Comparison of ENCODE assay signal across 8 mouse cellular contexts in the genomic region with DNA sequence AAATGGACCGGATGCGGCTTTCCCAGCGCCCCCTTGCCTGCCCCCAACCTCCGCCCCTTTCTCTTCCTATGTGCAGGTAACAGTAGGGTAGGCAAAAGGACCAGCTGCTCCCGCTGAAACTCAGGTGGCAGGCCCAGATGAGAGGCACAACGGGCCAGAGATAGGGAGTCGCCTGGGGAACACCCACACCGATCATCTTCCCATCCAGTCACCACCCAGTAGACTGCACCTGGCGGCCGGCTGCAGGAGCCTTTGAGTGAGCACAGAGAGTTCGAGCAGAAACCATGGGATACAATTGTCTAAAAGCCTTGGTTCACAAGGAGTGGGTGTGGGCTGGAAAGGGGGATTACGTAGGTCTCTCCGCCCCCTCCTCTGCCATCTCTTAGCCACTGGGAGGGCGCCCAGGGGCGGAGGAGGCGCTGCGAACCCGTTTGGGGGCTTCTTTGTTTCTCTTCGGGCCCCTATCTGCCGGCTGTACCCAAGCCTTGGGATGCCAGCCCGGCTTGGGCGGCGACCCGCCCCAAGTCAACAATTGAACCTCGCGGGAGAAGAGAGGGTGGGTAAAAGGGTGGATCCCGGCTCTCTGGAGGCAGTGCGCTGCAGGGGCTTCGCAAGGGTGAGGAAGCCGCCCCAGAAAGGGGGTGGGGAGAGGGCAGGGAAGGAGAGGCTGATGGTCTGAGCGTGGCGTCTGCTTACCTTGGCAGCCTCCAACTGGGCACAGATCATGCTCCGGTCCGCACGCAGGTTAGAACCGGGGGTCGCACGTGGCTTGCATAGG. TPM values are rescaled to one million over a fixed set of nuclear protein-coding genes. Genes with fewer than 3 reads are reported as not detected.
DNase-seq lines count a peak whose midpoint lies in the region; ATAC-seq and TF ChIP-seq lines count a peak whose summit lies in the region.

No protein-coding gene starts in this region.

- no peak for TF ChIP-seq POLR2A in cerebellum, adult 2 months (IDR thresholded peaks at IDR 0.05; ENCODE audit: borderline replicate concordance, insufficient read depth, low read length)

- peak overlapping the region; percentile 63 for H3K4me2 ChIP-seq in forebrain, postnatal 0 days (ENCODE audit: low read depth)
- peak overlapping the region; percentile 67 for H3K4me2 ChIP-seq in intestine, postnatal 0 days (replicated peaks; ENCODE audit: low read depth)
- peak overlapping the region; percentile 49 for H3K4me2 ChIP-seq in liver, embryonic 16.5 days (ENCODE audit: low read depth, low read length)

- no peaks in the 10 kb centered on the region for H3K9me3 ChIP-seq in forebrain, postnatal 0 days (ENCODE audit: low read length)
- no peaks in the 10 kb centered on the region for H3K9me3 ChIP-seq in intestine, postnatal 0 days (ENCODE audit: control insufficient read depth)
- H3K9me3 ChIP-seq in liver, embryonic 16.5 days (replicated peaks; ENCODE audit: control insufficient read depth, low read length) = no peaks in the 10 kb centered on the region

- H3K36me3 ChIP-seq in forebrain, postnatal 0 days (ENCODE audit: insufficient read depth) = no peaks in the 10 kb centered on the region
- no peaks in the 10 kb centered on the region for H3K36me3 ChIP-seq in intestine, postnatal 0 days (ENCODE audit: control insufficient read depth, insufficient read depth)
- no peaks in the 10 kb centered on the region for H3K36me3 ChIP-seq in liver, embryonic 16.5 days (ENCODE audit: control insufficient read depth, insufficient read depth)

- peak overlapping the region; percentile 55 for H3K4me3 ChIP-seq in gastrocnemius, adult 2 months
- H3K4me3 ChIP-seq in cerebellum, adult 2 months (replicated peaks; ENCODE audit: insufficient read depth, low read depth, low read length) = peak overlapping the region; percentile 88
- H3K4me3 ChIP-seq in forebrain, postnatal 0 days (ENCODE audit: low read depth, low read length) = peak overlapping the region; percentile 84
- peak overlapping the region; percentile 39 for H3K4me3 ChIP-seq in intestine, postnatal 0 days (ENCODE audit: low read depth, low read length)
- peak overlapping the region; percentile 24; the same call in 1 of the 2 replicates for H3K4me3 ChIP-seq in liver, embryonic 16.5 days (ENCODE audit: low read depth, low read length)

- intact Hi-C loops in gastrocnemius, adult 2 months (cut with DNase I) = no loop called here

- H3K27ac ChIP-seq in gastrocnemius, adult 2 months = no peak overlapping the region
- H3K27ac ChIP-seq in cerebellum, adult 2 months (ENCODE audit: insufficient read depth, low read length) = peak overlapping the region; percentile 25
- peak overlapping the region; percentile 97 for H3K27ac ChIP-seq in forebrain, postnatal 0 days (ENCODE audit: low read depth, low read length)
- no peak overlapping the region for H3K27ac ChIP-seq in intestine, postnatal 0 days (ENCODE audit: low read depth, low read length)
- no peak overlapping the region for H3K27ac ChIP-seq in liver, embryonic 16.5 days (ENCODE audit: low read length)

- TF ChIP-seq CTCF in gastrocnemius, adult 2 months (IDR thresholded peaks at IDR 0.05) = no peak
- TF ChIP-seq CTCF in cerebellum, adult 2 months (IDR thresholded peaks at IDR 0.05; ENCODE audit: borderline replicate concordance, insufficient read depth, low read depth, low read length) = no peak
- TF ChIP-seq CTCF in forebrain, postnatal 0 days (IDR thresholded peaks at IDR 0.05; ENCODE audit: low read depth) = no peak; the same call in 1 of the 2 replicates
- no peak for TF ChIP-seq CTCF in intestine, postnatal 0 days (IDR thresholded peaks at IDR 0.05; ENCODE audit: low read depth)

- peak; percentile 92 for ATAC-seq in forebrain, postnatal 0 days
- ATAC-seq in intestine, postnatal 0 days = peak; percentile 45
- 0 out of 2 replicates have a peak, but pooled peaks have one; percentile 16 for ATAC-seq in liver, embryonic 16.5 days (ENCODE audit: low read depth)

- peak overlapping the region; percentile 91 for H3K9ac ChIP-seq in forebrain, postnatal 0 days
- 0 out of 2 replicates have a peak overlapping the region, but pooled peaks have one; percentile 7 for H3K9ac ChIP-seq in intestine, postnatal 0 days (ENCODE audit: low read depth, low read length)
- no peak overlapping the region for H3K9ac ChIP-seq in liver, embryonic 16.5 days (ENCODE audit: low read depth, low read length)

- H3K27me3 ChIP-seq in cerebellum, adult 2 months (ENCODE audit: control insufficient read depth, insufficient read depth, low read length) = no peaks in the 10 kb centered on the region
- H3K27me3 ChIP-seq in forebrain, postnatal 0 days (ENCODE audit: insufficient read depth, low read length) = no peaks in the 10 kb centered on the region
- peaks cover 21% of the 10 kb centered on the region; the same call in 1 of the 2 replicates for H3K27me3 ChIP-seq in intestine, postnatal 0 days (replicated peaks; ENCODE audit: control insufficient read depth, insufficient read depth, low read length)
- H3K27me3 ChIP-seq in liver, embryonic 16.5 days (ENCODE audit: control insufficient read depth, insufficient read depth, low read depth, low read length) = peaks cover 26% of the 10 kb centered on the region

- WGBS in cerebellum, adult 2 months = under 1% methylated on average over 38 of the region's 38 CpGs
- under 1% methylated on average over 38 of the region's 38 CpGs for WGBS in forebrain, postnatal 0 days
- 2% methylated on average over 38 of the region's 38 CpGs for WGBS in intestine, postnatal 0 days
- WGBS in liver, embryonic 16.5 days (ENCODE audit: insufficient replicate concordance) = 2% methylated on average over 33 of the region's 38 CpGs

- H3K4me1 ChIP-seq in cerebellum, adult 2 months (ENCODE audit: control insufficient read depth, insufficient read depth, low read length) = no peaks in the 10 kb centered on the region; the same call in 1 of the 2 replicates
- H3K4me1 ChIP-seq in forebrain, postnatal 0 days (ENCODE audit: insufficient read depth) = peaks cover 8% of the 10 kb centered on the region; the same call in 1 of the 2 replicates
- no peaks in the 10 kb centered on the region for H3K4me1 ChIP-seq in intestine, postnatal 0 days (replicated peaks; ENCODE audit: control insufficient read depth, insufficient read depth, low read length)
- no peaks in the 10 kb centered on the region for H3K4me1 ChIP-seq in liver, embryonic 16.5 days (ENCODE audit: control insufficient read depth, low read depth, low read length)

- no peak for DNase-seq in gastrocnemius, adult 2 months
- no peak for DNase-seq in gastrocnemius, adult 8-10 months (ENCODE audit: low spot score in 2 of 2)
- peak; percentile 49 to 71 for DNase-seq in cerebellum, adult 2 months
- peak; percentile 90 for DNase-seq in forebrain, postnatal 0 days
- DNase-seq in right cerebral cortex, postnatal 14 days = peak; percentile 62
- DNase-seq in thymus, postnatal 36 days = no peak

RNA-seq across cellular contexts. Expression of a gene that starts 0.7 kb away (rescaled TPM):
- under 1 TPM in 1 of 2 experiments, not detected in 1; 0.08 TPM for total RNA-seq in gastrocnemius, adult 2 months (2021)
- under 1 TPM in 2 of 4 experiments, not detected in 2; 0.10 to 0.22 TPM for total RNA-seq in gastrocnemius, adult 8-10 months (2022)
- 17.4 and 18.6 TPM in 2 replicates for polyA plus RNA-seq in cerebellum, adult 2 months (2012; rRNA removed)
- total RNA-seq in forebrain, postnatal 0 days (2014; rRNA removed) = 131 and 156 TPM in 2 replicates
- polyA plus RNA-seq in forebrain, postnatal 0 days (2015; fragmentation: Nextera tagmentation; extraction: Ambion mirVana) = 20.3 and 33.6 TPM in 2 replicates
- polyA plus RNA-seq in intestine, postnatal 0 days (2015; fragmentation: Nextera tagmentation; extraction: Ambion mirVana) = 0.14 and 0.26 TPM in 2 replicates
- polyA plus RNA-seq in liver, embryonic 16.5 days (2015; fragmentation: Nextera tagmentation; extraction: Ambion mirVana) = 0.02 TPM in 1 of 2 replicates, not detected in the other

Comparison
In these comparisons a context has a peak if more than half of its experiments do, and no peak if none do; other contexts are left out.
1. DNase-seq: peak in cerebellum, adult 2 months (2 of 2), forebrain, postnatal 0 days (single experiment) and right cerebral cortex, postnatal 14 days (single experiment); none in gastrocnemius, adult 2 months (single experiment), gastrocnemius, adult 8-10 months (0 of 2) and thymus, postnatal 36 days (0 of 2).
2. H3K27ac ChIP-seq: peak in cerebellum, adult 2 months (single experiment) and forebrain, postnatal 0 days (single experiment); none in gastrocnemius, adult 2 months (single experiment), intestine, postnatal 0 days (single experiment) and liver, embryonic 16.5 days (single experiment).
3. H3K4me3 ChIP-seq: peak in every context shown above with its lines; median percentile 88 in cerebellum, adult 2 months; 84 in forebrain, postnatal 0 days; 55 in gastrocnemius, adult 2 months; 39 in intestine, postnatal 0 days; 24 in liver, embryonic 16.5 days.
4. ATAC-seq: peak in every context shown above with its lines; median percentile 92 in forebrain, postnatal 0 days; 45 in intestine, postnatal 0 days; 16 in liver, embryonic 16.5 days.
5. RNA of a gene that starts 0.7 kb away (polyA plus RNA-seq): 20.3 to 33.6 TPM in forebrain, postnatal 0 days and 17.4 to 18.6 TPM in cerebellum, adult 2 months; 0.14 to 0.26 TPM in intestine, postnatal 0 days and 0.02 TPM in liver, embryonic 16.5 days; every median in the first group is over 10 times any median in the second.
6. Peak in every context shown above with its lines, with median percentiles within 50 percentile points of each other: H3K4me2 ChIP-seq.